Mouse (Mus musculus): ENCODE measurements at regions not wholly inside any gene's neighbourhood (a gene's known extent, or its start where the extent isn't known, plus 50 kb on each side); places are given as distances from the start of the nearest gene placed in this dataset.
"Not testable (repeated sequence)": the region's sequence is repeated elsewhere in the genome, so short reads cannot be mapped to it uniquely, and the experiment has no call there.

DNA sequence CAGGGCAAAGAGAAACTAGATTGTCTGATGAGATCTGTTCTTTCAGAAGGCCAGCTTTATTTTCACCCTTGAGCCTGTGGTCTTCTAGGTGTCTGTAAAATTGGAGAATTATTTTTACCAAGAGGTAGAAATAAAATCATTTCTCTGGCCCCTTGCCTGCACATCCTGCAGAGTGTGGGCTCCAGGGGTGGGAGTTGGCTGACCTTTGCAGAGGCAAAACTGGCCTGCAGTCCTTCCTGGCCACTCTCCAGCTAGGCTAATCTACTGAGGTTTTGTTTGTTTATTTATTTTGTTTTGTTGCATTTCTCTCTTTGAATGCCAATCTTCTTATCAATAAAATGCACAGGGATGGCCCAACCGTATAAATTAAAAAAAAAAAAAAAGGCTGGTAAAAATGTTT is 156.4 kb upstream of the Map1b start:
- DNase-seq, result peak; percentile 41
- H3K4me1 ChIP-seq (ENCODE audit: control insufficient read depth, insufficient read depth, low read length), result no peaks in the 10 kb centered on the region
- H3K27me3 ChIP-seq (replicated peaks; ENCODE audit: control insufficient read depth, insufficient read depth, low read length), result no peaks in the 10 kb centered on the region
- 59% methylated on average over 1 of the region's 1 CpGs for WGBS
- no peaks in the 10 kb centered on the region for H3K36me3 ChIP-seq (ENCODE audit: control insufficient read depth, insufficient read depth, low read length)
- H3K27ac ChIP-seq (ENCODE audit: insufficient read depth, low read depth, low read length), result no peak overlapping the region
- H3K4me3 ChIP-seq (ENCODE audit: insufficient read depth, low read depth, low read length), result no peak overlapping the region
- TF ChIP-seq POLR2A (IDR thresholded peaks at IDR 0.05; ENCODE audit: low read depth, low read length) (no peak), CTCF (conservative IDR thresholded peaks at IDR 0.05; ENCODE audit: insufficient read depth, insufficient read length, low read depth, low read length) (no peak)

DNA sequence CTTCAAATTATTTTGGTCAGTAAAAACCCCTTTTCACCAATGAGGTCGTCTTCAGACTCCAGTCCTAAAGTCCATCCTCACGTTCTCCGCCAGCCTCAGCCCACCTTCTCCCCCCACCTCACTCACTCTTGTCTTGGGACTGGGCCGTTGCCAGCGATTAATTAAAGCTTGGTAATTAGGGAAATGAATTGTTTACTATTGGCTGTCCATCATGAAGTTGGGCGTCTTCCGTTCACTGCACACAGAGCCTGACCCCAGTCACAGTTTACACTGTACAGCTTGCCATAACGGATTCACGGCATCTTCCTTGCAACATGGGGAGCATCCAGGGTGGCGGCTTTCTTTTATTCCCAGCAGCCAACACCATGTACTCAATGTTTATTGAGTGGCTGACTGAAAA is 155.4 kb upstream of the Map1b start:
- no peaks in the 10 kb centered on the region for H3K4me1 ChIP-seq (ENCODE audit: control insufficient read depth, insufficient read depth, low read length)
- DNase-seq, result no peak
- no peaks in the 10 kb centered on the region for H3K36me3 ChIP-seq (ENCODE audit: control insufficient read depth, insufficient read depth, low read length)
- H3K27ac ChIP-seq (ENCODE audit: insufficient read depth, low read depth, low read length), result no peak overlapping the region
- no peaks in the 10 kb centered on the region for H3K27me3 ChIP-seq (replicated peaks; ENCODE audit: control insufficient read depth, insufficient read depth, low read length)
- TF ChIP-seq CTCF (conservative IDR thresholded peaks at IDR 0.05; ENCODE audit: insufficient read depth, insufficient read length, low read depth, low read length) (no peak), POLR2A (IDR thresholded peaks at IDR 0.05; ENCODE audit: low read depth, low read length) (no peak)
- WGBS, result 79% methylated on average over 10 of the region's 10 CpGs
- H3K4me3 ChIP-seq (ENCODE audit: insufficient read depth, low read depth, low read length), result no peak overlapping the region

DNA sequence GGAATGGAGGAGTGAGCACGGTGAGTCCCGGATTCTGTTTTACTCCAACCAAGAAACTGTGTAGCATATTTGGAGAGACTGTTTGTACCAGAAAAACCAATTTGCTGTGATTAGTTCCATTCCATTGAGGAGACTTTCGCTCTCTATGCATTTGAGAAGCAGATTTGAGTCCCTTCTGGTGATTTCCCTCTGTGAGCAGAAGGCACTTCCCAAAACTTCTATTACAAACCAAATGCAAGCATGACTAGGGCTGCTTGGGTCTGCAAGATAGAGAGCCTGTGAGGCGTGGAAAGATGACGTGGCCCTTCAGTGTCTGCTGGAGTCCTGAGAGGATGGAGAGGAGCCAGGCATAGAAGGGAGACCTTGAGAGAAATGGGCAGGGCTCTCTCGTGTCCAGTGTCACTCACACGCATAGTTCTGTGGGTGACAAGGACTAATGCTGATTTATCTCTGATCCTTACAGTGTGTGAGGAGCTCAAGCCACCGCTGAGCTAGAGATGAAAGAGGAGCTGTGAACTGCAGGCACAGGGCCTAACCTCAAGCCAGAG is 153.7 kb upstream of the Map1b start:
- H3K4me3 ChIP-seq (ENCODE audit: insufficient read depth, low read depth, low read length), result no peak overlapping the region
- no peak for DNase-seq
- no peaks in the 10 kb centered on the region for H3K27me3 ChIP-seq (replicated peaks; ENCODE audit: control insufficient read depth, insufficient read depth, low read length)
- H3K36me3 ChIP-seq (ENCODE audit: control insufficient read depth, insufficient read depth, low read length), result no peaks in the 10 kb centered on the region
- TF ChIP-seq POLR2A (IDR thresholded peaks at IDR 0.05; ENCODE audit: low read depth, low read length), result no peak
- no peaks in the 10 kb centered on the region for H3K4me1 ChIP-seq (ENCODE audit: control insufficient read depth, insufficient read depth, low read length)
- 76% methylated on average over 8 of the region's 8 CpGs for WGBS
- H3K27ac ChIP-seq (ENCODE audit: insufficient read depth, low read depth, low read length), result no peak overlapping the region

DNA sequence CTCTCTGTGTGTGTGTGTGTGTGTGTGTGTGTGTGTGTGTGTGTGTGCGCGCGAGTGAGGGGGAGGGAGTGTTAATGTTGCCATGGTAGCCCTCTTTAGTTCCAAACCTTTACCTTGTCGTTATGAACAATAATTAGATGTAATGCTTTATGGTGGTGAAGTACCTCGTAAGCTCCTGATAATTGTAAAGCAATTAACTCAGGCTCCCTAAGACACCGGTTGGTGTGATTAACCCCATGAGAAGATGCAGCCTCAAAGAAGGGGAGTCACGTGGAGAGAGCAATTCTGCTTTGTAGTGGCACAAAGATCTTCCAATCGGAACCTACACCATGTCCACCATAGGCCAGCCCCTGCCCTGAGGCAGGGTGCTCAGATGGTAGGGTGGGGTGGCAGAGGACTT is 152.3 kb upstream of the Map1b start:
- no peaks in the 10 kb centered on the region for H3K27me3 ChIP-seq (replicated peaks; ENCODE audit: control insufficient read depth, insufficient read depth, low read length)
- H3K36me3 ChIP-seq (ENCODE audit: control insufficient read depth, insufficient read depth, low read length), result no peaks in the 10 kb centered on the region
- H3K4me1 ChIP-seq (ENCODE audit: control insufficient read depth, insufficient read depth, low read length), result no peaks in the 10 kb centered on the region
- no peak for TF ChIP-seq CTCF (conservative IDR thresholded peaks at IDR 0.05; ENCODE audit: insufficient read depth, insufficient read length, low read depth, low read length)
- no peak for TF ChIP-seq POLR2A (IDR thresholded peaks at IDR 0.05; ENCODE audit: low read depth, low read length)
- no peak overlapping the region for H3K27ac ChIP-seq (ENCODE audit: insufficient read depth, low read depth, low read length)
- WGBS, result 62% methylated on average over 8 of the region's 8 CpGs
- no peak for DNase-seq
- no peak overlapping the region for H3K4me3 ChIP-seq (ENCODE audit: insufficient read depth, low read depth, low read length)

DNA sequence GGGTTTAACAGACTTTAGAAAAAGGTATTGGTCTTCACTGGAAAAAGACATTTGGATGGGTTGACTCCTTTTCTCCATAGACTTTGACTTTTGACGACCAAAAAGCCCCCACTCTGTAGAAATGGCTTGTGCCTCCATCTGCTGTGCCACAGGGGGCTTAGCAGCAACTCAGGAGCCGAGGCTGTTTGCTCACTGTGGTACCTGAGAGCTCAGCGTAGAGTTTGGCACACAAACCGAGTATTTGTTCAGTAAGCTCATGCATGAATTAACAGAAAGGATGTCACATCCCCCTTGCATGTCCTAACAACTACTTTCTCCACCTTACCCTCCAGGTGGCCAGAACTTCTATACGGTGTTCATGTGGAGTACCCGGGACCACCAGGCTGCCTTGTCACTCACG is 149.7 kb upstream of the Map1b start:
- H3K4me1 ChIP-seq (ENCODE audit: control insufficient read depth, insufficient read depth, low read length), result no peaks in the 10 kb centered on the region
- H3K27me3 ChIP-seq (replicated peaks; ENCODE audit: control insufficient read depth, insufficient read depth, low read length), result no peaks in the 10 kb centered on the region
- TF ChIP-seq POLR2A (IDR thresholded peaks at IDR 0.05; ENCODE audit: low read depth, low read length), result no peak
- TF ChIP-seq CTCF (conservative IDR thresholded peaks at IDR 0.05; ENCODE audit: insufficient read depth, insufficient read length, low read depth, low read length), result no peak
- no peak for DNase-seq
- WGBS, result 70% methylated on average over 7 of the region's 7 CpGs
- H3K4me3 ChIP-seq (ENCODE audit: insufficient read depth, low read depth, low read length), result no peak overlapping the region
- no peak overlapping the region for H3K27ac ChIP-seq (ENCODE audit: insufficient read depth, low read depth, low read length)
- H3K36me3 ChIP-seq (ENCODE audit: control insufficient read depth, insufficient read depth, low read length), result no peaks in the 10 kb centered on the region

DNA sequence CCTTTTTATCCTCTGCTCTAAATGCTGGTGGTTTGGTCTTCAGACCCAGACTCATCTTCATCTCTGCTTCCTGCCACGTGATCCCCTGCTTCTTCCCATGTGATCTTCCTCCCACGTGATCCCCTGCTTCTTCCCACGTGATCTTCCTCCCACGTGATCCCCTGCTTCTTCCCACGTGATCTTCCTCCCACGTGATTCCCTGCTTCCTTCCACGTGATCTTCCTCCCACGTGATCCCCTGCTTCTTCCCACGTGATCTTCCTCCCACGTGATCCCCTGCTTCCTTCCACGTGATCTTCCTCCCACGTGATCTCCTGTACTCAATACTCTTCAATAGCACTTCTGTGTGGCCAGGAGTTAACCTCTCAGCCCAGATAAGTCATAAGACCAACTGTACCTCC is 147.1 kb upstream of the Map1b start:
- not testable (repeated sequence) for H3K4me3 ChIP-seq (ENCODE audit: insufficient read depth, low read depth, low read length); H3K36me3 ChIP-seq (ENCODE audit: control insufficient read depth, insufficient read depth, low read length); H3K4me1 ChIP-seq (ENCODE audit: control insufficient read depth, insufficient read depth, low read length); H3K27ac ChIP-seq (ENCODE audit: insufficient read depth, low read depth, low read length); DNase-seq; H3K27me3 ChIP-seq (replicated peaks; ENCODE audit: control insufficient read depth, insufficient read depth, low read length)
- WGBS, result 78% methylated on average over 12 of the region's 12 CpGs

DNA sequence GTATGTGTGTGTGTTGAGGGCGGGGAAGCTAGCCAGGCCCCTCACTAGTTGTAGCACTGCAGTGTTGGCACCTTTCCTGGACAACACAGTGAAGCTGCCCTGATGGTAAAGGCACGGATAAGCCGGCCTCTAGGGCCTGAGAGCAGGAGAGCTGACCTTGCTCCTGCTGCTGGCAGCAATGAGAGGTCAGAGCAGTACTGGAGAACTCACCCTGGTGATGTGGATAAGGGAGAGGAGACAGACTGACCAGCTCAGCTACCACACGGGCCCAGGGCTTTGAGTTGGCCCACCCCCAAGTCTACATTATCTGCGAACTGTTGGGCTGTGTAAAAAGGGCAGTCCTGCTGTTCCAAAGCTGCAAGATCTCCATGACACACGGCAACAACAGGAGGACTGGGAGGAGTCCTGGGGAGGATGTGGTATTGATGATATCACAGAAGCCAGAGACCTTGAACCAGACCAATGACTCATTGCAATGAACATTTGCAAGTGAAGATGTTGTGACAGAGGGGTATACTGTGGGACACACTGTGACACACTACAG is 131.4 kb upstream of the Map1b start:
- no peak overlapping the region for H3K27ac ChIP-seq (ENCODE audit: insufficient read depth, low read depth, low read length)
- no peaks in the 10 kb centered on the region for H3K36me3 ChIP-seq (ENCODE audit: control insufficient read depth, insufficient read depth, low read length)
- no peak for TF ChIP-seq CTCF (conservative IDR thresholded peaks at IDR 0.05; ENCODE audit: insufficient read depth, insufficient read length, low read depth, low read length)
- no peak for TF ChIP-seq POLR2A (IDR thresholded peaks at IDR 0.05; ENCODE audit: low read depth, low read length)
- DNase-seq, result no peak
- no peak overlapping the region for H3K4me3 ChIP-seq (ENCODE audit: insufficient read depth, low read depth, low read length)
- WGBS, result 73% methylated on average over 6 of the region's 6 CpGs
- no peaks in the 10 kb centered on the region for H3K27me3 ChIP-seq (replicated peaks; ENCODE audit: control insufficient read depth, insufficient read depth, low read length)
- H3K4me1 ChIP-seq (ENCODE audit: control insufficient read depth, insufficient read depth, low read length), result no peaks in the 10 kb centered on the region

DNA sequence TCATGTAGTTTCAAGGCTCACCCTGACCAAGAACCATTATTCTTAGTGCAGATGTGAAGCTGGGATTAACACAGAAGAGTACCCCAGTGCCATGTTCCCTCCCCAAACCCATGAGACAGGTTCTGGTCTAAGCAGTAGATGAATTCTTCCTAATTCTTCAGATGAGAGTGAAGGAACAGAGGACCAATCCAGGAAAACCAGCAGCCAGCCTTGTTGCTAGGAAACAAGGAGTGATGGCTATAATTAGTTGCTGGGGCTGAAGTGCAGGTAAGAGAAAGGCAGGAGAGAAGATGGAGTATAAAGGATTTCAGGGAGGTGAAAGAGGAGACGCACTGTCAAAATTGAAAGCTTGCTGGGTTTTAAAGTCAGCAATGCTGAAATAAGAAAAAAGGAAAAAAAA is 128.4 kb upstream of the Map1b start:
- Histone ChIP-seq H3K27ac (ENCODE audit: insufficient read depth, low read depth, low read length) (no peak overlapping the region), H3K4me3 (ENCODE audit: insufficient read depth, low read depth, low read length) (no peak overlapping the region), H3K4me1 (ENCODE audit: control insufficient read depth, insufficient read depth, low read length) (no peaks in the 10 kb centered on the region), H3K36me3 (ENCODE audit: control insufficient read depth, insufficient read depth, low read length) (no peaks in the 10 kb centered on the region), H3K27me3 (replicated peaks; ENCODE audit: control insufficient read depth, insufficient read depth, low read length) (no peaks in the 10 kb centered on the region)
- 88% methylated on average over 1 of the region's 1 CpGs for WGBS
- TF ChIP-seq POLR2A (IDR thresholded peaks at IDR 0.05; ENCODE audit: low read depth, low read length) (no peak), CTCF (conservative IDR thresholded peaks at IDR 0.05; ENCODE audit: insufficient read depth, insufficient read length, low read depth, low read length) (no peak)
- DNase-seq, result no peak
